Mouse (Mus musculus): Measurements from ENCODE around the gene Pald1.

GRCm38 (mm10) chr10:61290479-61290878, 92.9 kb downstream of the Pald1 start:
- no peak for TF ChIP-seq CTCF (IDR thresholded peaks at IDR 0.05; ENCODE audit: borderline replicate concordance, control insufficient read depth, extremely low read depth, insufficient read depth, low read length, poor library complexity)
- no peak for TF ChIP-seq POLR2A (IDR thresholded peaks at IDR 0.05; ENCODE audit: control insufficient read depth, extremely low read depth, insufficient read depth, low read length, poor library complexity)

Measured in thymus, adult 2 months (tissue).